Mouse (Mus musculus) midbrain, embryonic 14.5 days (tissue): ENCODE measurements at regions not wholly inside any gene's neighbourhood (a gene's known extent, or its start where the extent isn't known, plus 50 kb on each side); places are given as distances from the start of the nearest gene placed in this dataset.

Source experiments
- ATAC-seq: fragments of 200-750 bp; cut with Nextera tagmentation; 2 replicates; pipeline ENCODE4 v1.8.0; 2017; ENCODE audit warnings: moderate number of reproducible peaks, moderate library complexity; ENCODE audit not compliant: low FRiP score, low TSS enrichment
- DNase-seq: peaks from one replicate; pipeline ENCODE4 v3.0.0-alpha.2; 2015
- H3K27ac ChIP-seq: fragments of 300-500 bp; sonication (generic); replicated peaks from 2 replicates; pipeline ENCODE4 v1.5.1; 2014; ENCODE audit warnings: mild to moderate bottlenecking, low read depth, low read length, moderate library complexity
- H3K27me3 ChIP-seq: fragments of 300-500 bp; sonication (generic); 2 replicates; pipeline ENCODE4 v1.6.1; 2014; ENCODE audit warnings: low read length, control low read depth, mixed read lengths; ENCODE audit not compliant: control insufficient read depth, insufficient read depth
- H3K36me3 ChIP-seq: fragments of 300-500 bp; sonication (generic); 2 replicates; pipeline ENCODE4 v1.6.1; 2014; ENCODE audit warnings: low read length, control low read depth; ENCODE audit not compliant: control insufficient read depth, insufficient read depth
- H3K4me1 ChIP-seq: fragments of 300-500 bp; sonication (generic); 2 replicates; pipeline ENCODE4 v1.6.1; 2014; ENCODE audit warnings: mild to moderate bottlenecking, antibody characterized with exemption, low read length, control low read depth; ENCODE audit not compliant: control insufficient read depth, insufficient read depth
- H3K4me2 ChIP-seq: fragments of 300-500 bp; sonication (generic); 2 replicates; pipeline ENCODE4 v1.6.1; 2014; ENCODE audit warnings: mild to moderate bottlenecking, low read length, moderate library complexity
- H3K4me3 ChIP-seq: fragments of 300-500 bp; sonication (generic); replicated peaks from 2 replicates; pipeline ENCODE4 v1.5.1; 2014; ENCODE audit warnings: low read depth, low read length
- H3K9ac ChIP-seq: fragments of 300-500 bp; sonication (generic); replicated peaks from 2 replicates; pipeline ENCODE4 v1.6.1; 2014; ENCODE audit warnings: mild to moderate bottlenecking, low read length, moderate library complexity
- H3K9me3 ChIP-seq: fragments of 300-500 bp; sonication (generic); 2 replicates; pipeline ENCODE4 v1.6.1; 2016; ENCODE audit warnings: low read length, control low read depth, mixed read lengths; ENCODE audit not compliant: control insufficient read depth
- WGBS: fragments of 180-500 bp; shearing (Covaris S2); extraction: QIAGEN DNeasy Blood & Tissue Kit; methylation state at CpG from one replicate; pipeline ENCODE4 v1.1.7; 2014; 5-methylcytosine and 5-hydroxymethylcytosine counted together

- Histone ChIP-seq H3K4me2 (no peak overlapping the region), H3K27me3 (no peaks in the 10 kb centered on the region), H3K27ac (no peak overlapping the region), H3K36me3 (no peaks in the 10 kb centered on the region), H3K9me3 (no peaks in the 10 kb centered on the region), H3K4me3 (no peak overlapping the region), H3K4me1 (peaks cover 5% of the 10 kb centered on the region), H3K9ac (no peak overlapping the region)
- ATAC-seq (no peak), DNase-seq (no peak)
- 58% methylated on average over 3 of the region's 3 CpGs for WGBS
Measured at GRCm38 (mm10) chr14:105628673-105629072, 267.9 kb downstream of the Spry2 start.

- no peak overlapping the region for H3K4me2 ChIP-seq
- ATAC-seq (no peak), DNase-seq (no peak)
- 80% methylated on average over 7 of the region's 7 CpGs for WGBS
- H3K27me3 ChIP-seq, result no peaks in the 10 kb centered on the region
- no peak overlapping the region for H3K9ac ChIP-seq
- H3K4me1 ChIP-seq, result no peaks in the 10 kb centered on the region
- H3K36me3 ChIP-seq, result no peaks in the 10 kb centered on the region
- H3K27ac ChIP-seq, result no peak overlapping the region
- no peaks in the 10 kb centered on the region for H3K9me3 ChIP-seq
- no peak overlapping the region for H3K4me3 ChIP-seq
Measured at GRCm38 (mm10) chr14:105624387-105624786, 272.2 kb downstream of the Spry2 start.

DNA sequence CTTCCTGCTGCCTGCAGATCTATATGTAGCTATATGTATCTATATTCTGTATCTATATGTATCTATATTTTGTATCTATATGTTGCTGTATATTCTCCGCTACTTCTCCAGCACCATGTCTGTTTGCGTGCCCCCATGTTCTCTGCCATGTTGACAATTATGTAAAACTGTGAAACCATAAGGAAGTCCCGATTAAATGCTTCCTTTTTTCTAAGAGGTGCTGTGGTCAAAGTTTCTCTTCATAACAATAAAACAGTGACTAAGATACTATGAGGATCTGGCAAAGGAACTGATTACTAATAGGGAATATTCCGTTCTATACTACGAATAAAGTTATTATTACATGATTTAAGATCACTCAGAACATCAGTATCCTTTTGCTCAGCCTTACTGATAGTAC, 274.5 kb downstream of the Spry2 start:
- no peaks in the 10 kb centered on the region for H3K9me3 ChIP-seq
- WGBS, result 96% methylated on average over 5 of the region's 5 CpGs
- no peak for DNase-seq
- H3K4me1 ChIP-seq, result no peaks in the 10 kb centered on the region
- ATAC-seq, result no peak
- no peak overlapping the region for H3K27ac ChIP-seq
- H3K4me2 ChIP-seq, result no peak overlapping the region
- no peak overlapping the region for H3K4me3 ChIP-seq
- H3K9ac ChIP-seq, result no peak overlapping the region
- no peaks in the 10 kb centered on the region for H3K36me3 ChIP-seq
- no peaks in the 10 kb centered on the region for H3K27me3 ChIP-seq

- Histone ChIP-seq H3K4me2 (no peak overlapping the region), H3K9ac (no peak overlapping the region), H3K4me3 (no peak overlapping the region), H3K9me3 (no peaks in the 10 kb centered on the region), H3K27ac (no peak overlapping the region), H3K36me3 (no peaks in the 10 kb centered on the region), H3K4me1 (no peaks in the 10 kb centered on the region), H3K27me3 (no peaks in the 10 kb centered on the region)
- ATAC-seq, result no peak
- peak; percentile 38 for DNase-seq
- WGBS, result 63% methylated on average over 6 of the region's 6 CpGs
Measured at GRCm38 (mm10) chr14:105621124-105621523, 275.5 kb downstream of the Spry2 start.

GRCm38 (mm10) chr14:105619449-105619848, 277.2 kb downstream of the Spry2 start:
- Histone ChIP-seq H3K4me3 (no peak overlapping the region), H3K36me3 (no peaks in the 10 kb centered on the region), H3K4me1 (no peaks in the 10 kb centered on the region), H3K4me2 (no peak overlapping the region), H3K9me3 (no peaks in the 10 kb centered on the region), H3K9ac (no peak overlapping the region), H3K27me3 (no peaks in the 10 kb centered on the region), H3K27ac (no peak overlapping the region)
- 92% methylated on average over 8 of the region's 8 CpGs for WGBS
- DNase-seq (no peak), ATAC-seq (no peak)

GRCm38 (mm10) chr14:105615766-105616165, 280.9 kb downstream of the Spry2 start:
- Histone ChIP-seq H3K9me3 (no peaks in the 10 kb centered on the region), H3K9ac (no peak overlapping the region), H3K36me3 (no peaks in the 10 kb centered on the region), H3K27me3 (no peaks in the 10 kb centered on the region), H3K4me2 (no peak overlapping the region), H3K4me3 (no peak overlapping the region), H3K27ac (no peak overlapping the region), H3K4me1 (no peaks in the 10 kb centered on the region)
- 84% methylated on average over 3 of the region's 3 CpGs for WGBS
- no peak for ATAC-seq
- DNase-seq, result no peak

GRCm38 (mm10) chr14:105612794-105613193, 283.8 kb downstream of the Spry2 start:
- no peak overlapping the region for H3K4me3 ChIP-seq
- no peak overlapping the region for H3K9ac ChIP-seq
- no peak overlapping the region for H3K27ac ChIP-seq
- H3K27me3 ChIP-seq, result no peaks in the 10 kb centered on the region
- no peak for DNase-seq
- H3K9me3 ChIP-seq, result no peaks in the 10 kb centered on the region
- no peak for ATAC-seq
- H3K4me2 ChIP-seq, result no peak overlapping the region
- 91% methylated on average over 3 of the region's 3 CpGs for WGBS
- H3K36me3 ChIP-seq, result no peaks in the 10 kb centered on the region
- H3K4me1 ChIP-seq, result no peaks in the 10 kb centered on the region

DNA sequence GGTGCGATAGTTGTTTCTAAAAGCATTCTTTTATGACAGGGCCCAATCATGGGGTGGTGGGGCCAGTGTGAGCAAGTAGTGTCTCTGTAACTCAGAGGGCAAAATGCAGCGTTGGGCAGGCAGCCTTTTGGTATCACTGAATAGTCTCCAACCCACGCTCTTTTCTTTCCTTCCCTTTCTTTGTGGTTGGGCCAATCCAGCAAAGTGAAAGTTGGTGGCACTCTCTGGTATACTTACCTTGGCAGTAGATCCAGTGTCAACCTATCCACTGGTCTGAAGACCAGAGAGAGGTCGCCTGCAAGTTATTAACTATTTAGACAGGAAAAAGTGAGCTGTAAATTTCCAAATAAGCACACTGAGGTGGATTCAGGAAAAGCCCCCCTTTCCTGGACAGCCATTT, 287.8 kb downstream of the Spry2 start:
- no peaks in the 10 kb centered on the region for H3K36me3 ChIP-seq
- ATAC-seq, result no peak

GRCm38 (mm10) chr14:105606551-105606950, 290.1 kb downstream of the Spry2 start:
- Histone ChIP-seq H3K4me1 (no peaks in the 10 kb centered on the region), H3K9ac (no peak overlapping the region), H3K4me3 (no peak overlapping the region), H3K27ac (no peak overlapping the region), H3K27me3 (no peaks in the 10 kb centered on the region), H3K9me3 (no peaks in the 10 kb centered on the region), H3K36me3 (no peaks in the 10 kb centered on the region), H3K4me2 (no peak overlapping the region)
- 76% methylated on average over 3 of the region's 3 CpGs for WGBS
- ATAC-seq (no peak), DNase-seq (no peak)

More for the DNA sequence above, 287.8 kb downstream of the Spry2 start:
- Histone ChIP-seq H3K4me2 (no peak overlapping the region), H3K9ac (no peak overlapping the region), H3K4me3 (no peak overlapping the region), H3K9me3 (no peaks in the 10 kb centered on the region), H3K27ac (no peak overlapping the region), H3K27me3 (no peaks in the 10 kb centered on the region), H3K4me1 (no peaks in the 10 kb centered on the region)
- WGBS, result 88% methylated on average over 4 of the region's 4 CpGs
- DNase-seq, result no peak
